8 mouse cellular contexts compared by ENCODE assay signal in genomic region chr2:151970191-151971172, GRCm38 (mm10). TPM values are rescaled to one million over a fixed set of nuclear protein-coding genes. Genes with fewer than 3 reads are reported as not detected.
DNase-seq lines count a peak whose midpoint lies in the region; ATAC-seq lines count a peak whose summit lies in the region.

No protein-coding gene starts in this region.

- intact Hi-C loops in gastrocnemius, postnatal 36 days (cut with DNase I): no loop called here
- intact Hi-C loops in left cerebral cortex, postnatal 10 days (cut with DNase I): no loop called here

- H3K27ac ChIP-seq in embryonic facial prominence, embryonic 10.5 days (replicated peaks): peak overlapping the region; percentile 88

- H3K4me3 ChIP-seq in embryonic facial prominence, embryonic 10.5 days: peak overlapping the region; percentile 58

- peaks cover 46% of the 10 kb centered on the region for H3K27me3 ChIP-seq in embryonic facial prominence, embryonic 10.5 days (replicated peaks; ENCODE audit: low read depth, poor library complexity, severe bottlenecking)

- 49% methylated on average over 53 of the region's 53 CpGs for WGBS in embryonic facial prominence, embryonic 10.5 days

- peak; percentile 86 to 92 for DNase-seq in adrenal gland, adult (ENCODE audit: inconsistent age in 2 of 2, low spot score in 1 of 2)
- DNase-seq in embryonic facial prominence, embryonic 10.5 days (ENCODE audit: low spot score): peak; percentile 90
- DNase-seq in gastrocnemius, postnatal 36 days: peak; percentile 53 to 64
- DNase-seq in left cerebral cortex, postnatal 10 days (ENCODE audit: extremely low spot score in 1 of 2, low spot score in 2 of 2): peak; percentile 80 to 86
- DNase-seq in right cerebral cortex, postnatal 10 days (ENCODE audit: low spot score in 2 of 2): peak; percentile 90 to 91
- DNase-seq in urinary bladder, postnatal 10 days (ENCODE audit: low spot score): peak; percentile 59

- no peaks in the 10 kb centered on the region for H3K9me3 ChIP-seq in embryonic facial prominence, embryonic 10.5 days

- H3K4me1 ChIP-seq in embryonic facial prominence, embryonic 10.5 days: peaks cover 78% of the 10 kb centered on the region

- ATAC-seq in inflammation-experienced regulatory T-cells, adult 6 months: peak; percentile 46
- ATAC-seq in megakaryocyte progenitor cell, adult 5-6 weeks (replicated peaks; ENCODE audit: poor library complexity): peak; percentile 62

- peaks cover 34% of the 10 kb centered on the region for H3K36me3 ChIP-seq in embryonic facial prominence, embryonic 10.5 days (replicated peaks)

RNA-seq across cellular contexts. Expression of gene Fam110a, which starts 9.5 kb away (rescaled TPM):
- 48.4 and 55.0 TPM in 2 replicates for polyA plus RNA-seq in embryonic facial prominence, embryonic 10.5 days (2016; fragmentation: Nextera tagmentation; extraction: Ambion mirVana)
- 1 to 10 TPM; 2.5 to 2.6 TPM for total RNA-seq in gastrocnemius, postnatal 36 days (2021)
- polyA plus RNA-seq in inflammation-experienced regulatory T-cells, adult 6 months (2017; shearing (Covaris generic)): 10 to 100 TPM; 16.4 to 27.4 (median 18.3) TPM
- 1 to 10 TPM; 6.8 to 7.8 TPM for total RNA-seq in left cerebral cortex, postnatal 10 days (2021)
- 5.6 and 8.2 TPM in 2 replicates for total RNA-seq in megakaryocyte progenitor cell, adult 5-6 weeks (2015)
- total RNA-seq in megakaryocyte progenitor cell, adult 5-6 weeks (2017): 3.8 and 4.6 TPM in 2 replicates

RNA-seq across cellular contexts. Expression of gene Slc52a3, which starts 25.8 kb away (rescaled TPM):
- 0.63 and 0.80 TPM in 2 replicates for polyA plus RNA-seq in embryonic facial prominence, embryonic 10.5 days (2016; fragmentation: Nextera tagmentation; extraction: Ambion mirVana)
- total RNA-seq in gastrocnemius, postnatal 36 days (2021): under 1 TPM; 0.36 to 0.91 TPM
- polyA plus RNA-seq in inflammation-experienced regulatory T-cells, adult 6 months (2017; shearing (Covaris generic)): 10 to 100 TPM in 1 of 3 experiments, 1 to 10 TPM in 2; 5.3 to 16.5 (median 8.9) TPM
- total RNA-seq in left cerebral cortex, postnatal 10 days (2021): 1 to 10 TPM; 3.0 to 3.6 TPM
- 0.22 TPM in 1 of 2 replicates, not detected in the other for total RNA-seq in megakaryocyte progenitor cell, adult 5-6 weeks (2015)
- 0.12 TPM in 1 of 2 replicates, not detected in the other for total RNA-seq in megakaryocyte progenitor cell, adult 5-6 weeks (2017)

RNA-seq across cellular contexts. Expression of gene Angpt4, which starts 59.5 kb away (rescaled TPM):
- polyA plus RNA-seq in embryonic facial prominence, embryonic 10.5 days (2016; fragmentation: Nextera tagmentation; extraction: Ambion mirVana): 0.27 and 0.73 TPM in 2 replicates
- under 1 TPM; 0.10 to 0.15 TPM for total RNA-seq in gastrocnemius, postnatal 36 days (2021)
- polyA plus RNA-seq in inflammation-experienced regulatory T-cells, adult 6 months (2017; shearing (Covaris generic)): not detected
- total RNA-seq in left cerebral cortex, postnatal 10 days (2021): under 1 TPM in 1 of 2 experiments, not detected in 1; 0.19 TPM
- not detected in 2 replicates for total RNA-seq in megakaryocyte progenitor cell, adult 5-6 weeks (2015)
- not detected in 2 replicates for total RNA-seq in megakaryocyte progenitor cell, adult 5-6 weeks (2017)

Comparison
In these comparisons a context has a peak if more than half of its experiments do, and no peak if none do; other contexts are left out.
1. Peak in every context shown above with its lines: DNase-seq, ATAC-seq, H3K4me3 ChIP-seq and H3K27ac ChIP-seq.